Mouse (Mus musculus): ENCODE data around the gene Gbp8.
"Not testable (repeated sequence)": the region's sequence is repeated elsewhere in the genome, so short reads cannot be mapped to it uniquely, and the experiment has no call there.

Gbp8 gene

DNA sequence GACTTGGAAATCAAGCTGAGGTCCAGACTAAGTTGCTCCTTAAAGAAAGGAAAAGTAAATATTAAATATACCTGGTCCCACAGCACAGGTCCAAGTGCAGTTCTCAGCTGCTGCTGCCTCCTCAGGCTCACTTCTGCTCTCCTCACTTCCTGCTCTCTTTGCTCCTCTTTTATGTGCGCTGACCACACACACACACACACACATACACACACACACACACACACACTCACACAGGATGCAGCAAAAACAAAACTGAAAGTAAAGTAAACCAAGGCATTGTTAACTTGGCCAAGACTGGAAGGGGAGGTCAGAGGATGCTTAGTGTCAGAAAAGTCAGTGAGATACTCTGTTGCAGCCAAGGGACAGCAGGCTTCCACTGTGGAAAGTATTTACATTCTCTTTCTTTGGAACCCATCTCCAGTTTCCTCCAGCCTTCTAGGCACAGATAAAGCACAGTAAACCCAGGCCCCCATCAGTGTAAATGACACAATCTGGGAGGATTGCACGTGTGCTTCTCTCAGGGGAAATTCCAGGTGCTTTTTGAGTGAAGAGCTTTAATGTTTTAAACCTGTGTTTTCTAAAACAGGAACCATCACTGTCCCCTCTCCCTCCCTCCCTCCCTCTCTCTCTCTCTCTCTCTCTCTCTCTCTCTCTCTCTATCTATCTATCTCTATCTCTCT, at the start of gene Gbp8, which contains the start of the genes Gbp9 and Gbp4:
Gene Gbp8, minus strand, starts transcription at position 132 of the 680 bp plus-strand sequence.
Gene Gbp9, minus strand, starts transcription at position 131 of the 680 bp plus-strand sequence.
Gene Gbp4, minus strand, starts transcription at position 178 of the 680 bp plus-strand sequence.
- DNase-seq (ENCODE audit: low read depth, low spot score): peak; percentile 91

DNA sequence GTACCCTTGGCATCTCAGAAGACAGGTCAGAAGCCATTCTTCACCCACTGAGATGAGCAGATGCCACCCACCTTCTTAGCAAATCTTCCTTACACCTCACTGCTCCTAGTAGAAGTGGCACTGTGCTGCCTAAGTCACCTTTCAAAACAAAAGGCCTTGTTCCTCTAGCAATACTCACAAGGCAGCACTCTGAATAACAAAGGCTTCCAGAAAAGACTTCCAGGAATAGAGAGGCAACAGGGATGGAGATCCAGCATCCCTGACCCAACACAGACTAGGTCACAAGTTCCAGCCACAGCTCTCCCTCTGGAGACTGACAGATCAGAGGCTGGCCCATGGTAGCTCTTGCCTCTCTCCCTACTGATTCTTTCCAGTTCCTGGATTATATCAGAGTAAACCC, 42.1 kb upstream of the Gbp8 start:
- DNase-seq (ENCODE audit: low read depth, low spot score): no peak

DNA sequence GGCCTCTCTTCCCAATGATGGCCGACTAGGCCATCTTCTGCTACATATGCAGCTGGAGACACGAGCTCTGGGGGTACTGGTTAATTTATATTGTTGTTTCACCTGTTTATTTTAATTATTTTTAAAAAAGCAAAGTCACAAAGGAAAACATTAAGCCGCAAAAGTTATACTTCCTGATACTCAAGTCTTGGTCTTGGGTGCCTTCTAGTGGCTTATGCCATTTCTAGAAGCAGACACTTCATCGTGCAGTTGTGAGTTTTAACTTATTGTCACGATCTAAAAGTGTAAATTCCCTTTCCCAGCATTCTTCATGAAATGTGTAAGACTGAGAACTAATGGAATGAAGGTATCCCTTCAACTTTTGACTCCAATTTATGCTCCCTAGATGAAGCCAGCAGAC, 17.2 kb upstream of the Gbp8 start:
- DNase-seq (ENCODE audit: low read depth, low spot score): peak; percentile 16

DNA sequence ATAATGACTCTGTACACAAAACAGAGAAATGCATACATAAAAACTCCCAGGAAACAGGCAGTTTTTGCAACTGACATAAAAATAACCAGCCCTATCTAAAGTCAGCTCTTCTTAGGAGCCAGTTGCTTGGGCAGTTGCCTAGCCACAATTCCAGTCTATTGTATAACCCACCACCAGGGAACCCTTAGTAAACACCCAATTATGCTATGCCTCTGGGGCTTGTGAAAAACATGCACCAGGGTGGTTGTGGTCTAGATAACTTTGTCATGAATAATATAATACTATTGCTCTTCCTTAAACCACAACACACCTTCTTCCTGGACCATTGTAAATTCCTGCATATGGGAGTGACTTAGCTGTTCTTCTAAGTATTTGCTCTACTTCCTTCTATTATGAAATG, 14.7 kb upstream of the Gbp8 start:
- DNase-seq (ENCODE audit: low read depth, low spot score): no peak

DNA sequence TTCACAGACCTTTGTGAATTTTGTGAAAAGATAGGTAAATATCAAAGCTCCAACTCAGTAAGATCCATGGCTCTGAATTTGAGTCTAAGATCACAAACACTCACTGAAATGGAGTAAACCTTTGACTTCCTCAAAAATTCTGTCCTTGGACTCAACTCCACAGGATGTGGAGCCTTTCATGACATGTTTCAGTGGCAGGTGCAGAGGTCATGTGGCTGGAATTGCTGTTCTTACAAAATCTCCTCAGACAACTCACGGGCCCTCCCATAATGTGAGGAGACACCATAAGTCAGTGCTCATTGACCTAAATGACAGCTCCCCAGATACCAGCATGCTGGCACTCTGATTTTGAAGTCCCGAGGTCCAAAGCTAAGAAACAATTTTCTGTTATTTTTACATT, 8.7 kb upstream of the Gbp8 start:
- DNase-seq (ENCODE audit: low read depth, low spot score): not testable (repeated sequence)

DNA sequence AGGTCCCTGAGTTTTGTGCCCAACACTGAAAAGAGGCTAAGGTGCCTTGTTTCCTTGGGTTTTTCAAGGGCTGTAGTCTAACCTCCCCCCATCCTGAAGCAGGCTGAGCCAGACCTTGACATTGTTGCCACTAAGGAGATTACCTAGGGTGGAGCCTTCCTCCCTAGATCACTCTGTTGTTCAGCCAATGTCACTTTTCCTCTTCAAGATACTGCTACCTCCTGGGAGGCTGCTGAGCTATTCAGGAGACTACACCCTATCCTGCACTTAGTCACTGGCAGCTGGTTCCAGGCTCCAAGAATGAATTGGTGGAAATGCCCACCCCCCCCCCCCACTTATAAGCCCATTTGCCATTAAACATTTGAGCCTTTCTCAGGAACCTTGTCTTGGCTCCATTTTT, 7.1 kb upstream of the Gbp8 start:
- no peak for DNase-seq (ENCODE audit: low read depth, low spot score)

DNA sequence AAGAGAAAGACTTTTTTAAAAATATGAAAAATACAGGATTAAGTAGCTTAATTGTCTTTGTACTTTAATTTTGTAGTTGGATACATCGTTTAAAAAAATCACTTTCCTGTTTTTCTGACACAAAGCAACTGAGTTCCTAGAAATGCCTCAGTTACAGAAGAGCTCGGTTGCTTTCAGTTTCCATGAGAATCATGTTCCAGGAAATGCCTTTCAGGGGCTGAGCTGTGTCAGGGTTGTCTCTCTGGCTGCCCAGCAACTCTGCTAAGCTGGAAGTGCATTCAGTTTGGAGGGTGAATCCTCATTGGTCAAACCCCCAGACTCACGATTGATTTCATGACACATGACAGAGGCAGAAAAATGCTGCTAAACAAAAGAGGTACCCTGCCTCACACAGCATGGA, 6.4 kb upstream of the Gbp8 start:
- peak; percentile 63 for DNase-seq (ENCODE audit: low read depth, low spot score)

DNA sequence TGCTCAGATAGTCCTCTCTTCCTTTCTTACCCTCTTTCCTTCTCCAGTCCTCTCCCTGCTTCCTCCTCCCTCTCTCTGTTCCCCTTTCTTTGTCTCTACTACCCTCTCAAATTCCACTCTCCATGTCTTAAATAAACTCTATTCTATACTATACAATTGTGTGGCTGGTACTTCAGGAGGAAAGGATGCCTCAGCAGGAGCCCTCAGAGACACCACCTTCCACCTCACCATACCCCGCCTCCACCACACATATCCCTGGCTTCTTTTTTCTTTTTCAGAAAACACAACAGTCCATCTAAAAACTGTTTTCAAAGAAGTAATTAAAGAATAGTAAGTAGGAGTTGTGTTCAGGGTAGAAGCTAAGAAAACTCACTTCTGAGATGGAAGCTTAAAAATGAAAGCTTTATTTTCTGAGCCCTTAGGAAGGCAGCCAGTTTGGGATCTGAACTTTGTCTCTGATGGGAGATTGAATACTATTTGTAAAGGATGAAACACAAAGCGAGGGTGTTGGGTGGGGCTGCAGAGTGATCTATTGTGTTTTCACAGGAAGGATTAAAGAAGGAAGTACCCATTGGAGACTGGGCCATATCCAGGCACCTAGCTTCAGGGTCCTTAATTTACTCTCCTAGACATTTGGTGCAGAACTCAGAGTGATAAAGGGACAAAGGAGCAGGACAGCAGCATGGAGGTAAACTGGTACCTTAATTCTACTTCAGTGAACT, 910 bp upstream of the Gbp8 start:
- DNase-seq (ENCODE audit: low read depth, low spot score): not testable (repeated sequence)

DNA sequence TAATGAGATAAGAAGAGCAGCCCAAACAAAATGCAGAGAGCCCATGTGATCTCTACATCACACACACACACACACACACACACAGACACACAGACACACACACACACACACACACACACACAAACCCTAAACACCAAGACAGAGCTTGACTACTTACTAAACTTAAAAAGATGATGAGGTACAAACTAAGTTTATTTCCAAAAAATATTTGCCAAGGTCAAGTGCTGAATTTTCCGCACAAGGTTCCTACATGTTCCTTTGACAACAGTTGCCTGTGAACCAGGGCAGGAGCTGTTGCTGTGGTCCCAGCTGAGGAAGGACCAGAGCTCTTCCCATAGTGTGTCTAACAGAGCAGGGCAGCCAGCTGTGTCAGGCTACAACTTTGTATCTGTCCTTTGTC, 434 bp downstream of the Gbp8 start:
- DNase-seq (ENCODE audit: low read depth, low spot score): peak; percentile 54

DNA sequence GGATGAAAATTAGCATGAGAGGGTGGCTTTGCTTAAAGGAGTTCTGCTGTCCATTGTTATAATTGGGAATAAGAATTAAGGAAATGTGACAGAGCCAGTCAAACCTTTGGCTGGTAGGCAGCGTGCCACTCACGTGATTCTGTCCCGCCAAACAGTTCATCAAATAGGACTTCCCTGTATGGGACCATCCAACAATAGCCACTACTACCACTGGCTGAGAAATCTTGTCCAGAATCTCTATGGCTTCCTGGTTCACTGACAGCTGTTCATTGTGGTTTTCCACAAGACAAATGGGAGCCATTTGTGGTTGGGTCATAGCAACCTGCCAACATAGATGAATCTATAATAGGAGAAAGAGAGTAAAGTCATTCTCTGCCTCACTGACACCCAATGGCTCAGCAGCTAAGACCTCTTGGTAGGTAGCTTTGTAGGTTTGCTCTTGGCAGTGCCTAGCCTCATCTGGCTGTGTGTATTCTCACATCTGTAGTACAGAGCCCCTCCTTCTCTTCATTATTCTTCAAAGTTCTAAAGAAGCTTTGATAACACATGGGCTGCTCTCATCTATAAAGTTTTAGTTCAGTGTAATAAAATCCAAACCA, 2.5 kb downstream of the Gbp8 start:
- not testable (repeated sequence) for DNase-seq (ENCODE audit: low read depth, low spot score)

DNA sequence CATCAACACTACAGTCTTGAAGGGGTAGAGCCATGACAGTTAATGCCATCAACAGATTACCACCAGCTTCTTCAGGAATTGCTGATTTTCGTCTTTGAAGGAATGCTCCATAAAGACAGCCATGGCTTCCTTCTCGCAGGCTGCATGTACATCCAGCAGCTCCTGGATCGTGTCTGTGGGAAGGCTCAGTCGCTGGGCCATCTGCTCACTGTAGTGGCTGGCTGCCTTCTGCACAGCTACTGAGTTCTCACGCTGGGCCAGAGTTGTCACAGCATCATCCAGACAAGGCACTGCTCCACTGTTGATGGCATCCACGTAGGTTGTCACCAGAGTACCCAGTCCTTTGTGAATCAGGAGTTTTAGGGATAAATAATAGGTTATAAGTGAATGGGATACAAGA, 17.6 kb downstream of the Gbp8 start:
- not testable (repeated sequence) for DNase-seq (ENCODE audit: low read depth, low spot score)

DNA sequence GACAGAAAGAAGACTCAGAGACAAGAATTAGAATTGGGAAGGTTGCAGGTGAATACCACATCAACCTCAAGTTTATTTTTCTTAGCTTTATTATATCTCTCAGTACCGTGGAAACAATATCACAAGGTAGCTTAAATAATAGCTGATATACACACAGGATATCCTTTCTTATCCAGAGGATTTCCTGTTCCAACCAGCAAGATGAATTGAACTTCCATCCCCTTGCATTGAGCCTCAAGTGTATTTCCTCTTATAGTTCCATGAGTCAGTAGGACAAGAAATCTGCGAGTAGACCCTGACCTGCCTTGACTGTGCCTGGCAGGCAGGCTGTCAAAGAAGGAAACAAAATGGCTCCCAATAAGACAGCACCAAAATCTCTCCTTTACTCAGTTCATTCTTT, 23.6 kb downstream of the Gbp8 start:
- DNase-seq (ENCODE audit: low read depth, low spot score): peak; percentile 37

DNA sequence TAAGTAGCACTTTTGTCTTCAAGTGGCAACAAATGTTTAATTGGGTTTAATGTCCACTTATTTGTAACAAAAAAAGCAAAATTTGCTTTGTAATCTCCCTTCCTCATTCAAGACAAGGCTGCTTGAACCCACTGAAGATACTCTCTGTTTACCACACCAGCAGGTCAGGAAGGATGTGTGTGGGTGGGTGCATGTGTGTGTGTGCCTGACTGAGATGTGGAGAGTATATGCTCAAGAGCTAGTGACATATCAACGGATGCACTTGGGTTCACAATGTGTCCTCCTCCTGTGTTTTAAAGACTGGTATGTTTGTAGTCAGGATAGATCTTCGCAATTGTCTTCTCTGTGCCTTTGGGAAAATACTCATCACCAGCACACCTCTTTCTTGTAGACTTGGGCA, 24.6 kb downstream of the Gbp8 start:
- DNase-seq (ENCODE audit: low read depth, low spot score): peak; percentile 81

DNA sequence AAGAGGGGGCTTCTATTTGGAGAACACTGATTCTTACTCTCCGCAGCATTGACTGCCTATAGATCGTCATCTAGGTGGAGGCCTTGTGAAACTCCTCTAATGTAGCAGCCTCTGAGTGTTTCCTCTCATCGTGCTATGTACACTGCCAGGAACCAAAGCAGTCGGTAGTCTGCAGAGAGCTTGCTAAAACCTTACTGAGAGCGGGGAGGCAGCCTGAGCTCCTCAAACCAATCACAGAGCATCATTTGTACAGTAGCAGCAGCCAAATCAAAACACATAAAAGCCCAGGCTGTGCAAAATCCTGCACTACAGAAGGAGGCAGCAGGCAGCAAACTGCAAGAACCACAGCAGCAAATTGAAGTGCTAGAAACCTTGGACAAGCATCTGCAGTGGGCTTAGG, 25.7 kb downstream of the Gbp8 start:
- DNase-seq (ENCODE audit: low read depth, low spot score): peak; percentile 65

DNA sequence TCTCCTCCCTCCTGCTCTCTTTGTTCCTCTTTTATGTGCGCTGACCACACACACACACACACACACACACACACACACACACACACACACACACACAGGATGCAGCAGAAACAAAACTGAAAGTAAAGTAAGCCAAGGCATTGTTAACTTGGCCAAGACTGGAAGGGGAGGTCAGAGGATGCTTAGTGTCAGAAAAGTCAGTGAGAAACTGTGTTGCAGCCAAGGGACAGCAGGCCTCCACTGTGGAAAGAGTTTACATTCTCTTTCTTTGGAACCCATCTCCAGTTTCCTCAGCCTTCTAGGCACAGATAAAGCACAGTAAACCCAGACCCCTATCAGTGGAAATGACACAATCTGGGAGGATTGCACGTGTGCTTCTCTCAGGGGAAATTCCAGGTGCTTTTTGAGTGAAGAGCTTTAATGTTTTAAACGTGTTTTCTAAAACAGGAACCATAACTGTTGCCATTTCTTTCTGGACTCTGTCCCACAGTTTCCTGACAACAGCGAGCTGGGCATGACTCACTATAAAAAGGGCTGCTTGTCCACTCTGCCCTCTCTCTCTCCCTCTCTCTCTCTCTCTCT, 29.0 kb downstream of the Gbp8 start:
- peak; percentile 86 for DNase-seq (ENCODE audit: low read depth, low spot score)

DNA sequence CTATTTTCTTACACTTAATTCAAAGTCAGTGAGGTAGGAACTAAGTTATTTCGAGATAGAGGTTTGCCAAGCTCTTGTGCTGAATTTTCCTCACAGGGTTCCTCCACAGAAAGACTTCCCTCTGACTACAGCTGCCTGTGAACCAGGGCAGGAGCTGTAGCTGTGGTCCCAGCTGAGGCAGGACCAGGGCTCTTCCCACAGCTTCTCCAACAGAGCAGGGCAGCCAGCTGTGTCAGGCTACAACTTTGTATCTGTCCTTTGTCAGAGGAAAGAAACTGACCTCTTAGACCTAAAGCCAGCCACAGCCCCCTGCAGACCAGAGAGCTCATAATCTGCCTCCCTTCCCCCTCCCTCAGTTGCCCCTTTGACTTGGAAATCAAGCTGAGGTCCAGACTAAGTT, 29.6 kb downstream of the Gbp8 start:
- DNase-seq (ENCODE audit: low read depth, low spot score): peak; percentile 17

DNA sequence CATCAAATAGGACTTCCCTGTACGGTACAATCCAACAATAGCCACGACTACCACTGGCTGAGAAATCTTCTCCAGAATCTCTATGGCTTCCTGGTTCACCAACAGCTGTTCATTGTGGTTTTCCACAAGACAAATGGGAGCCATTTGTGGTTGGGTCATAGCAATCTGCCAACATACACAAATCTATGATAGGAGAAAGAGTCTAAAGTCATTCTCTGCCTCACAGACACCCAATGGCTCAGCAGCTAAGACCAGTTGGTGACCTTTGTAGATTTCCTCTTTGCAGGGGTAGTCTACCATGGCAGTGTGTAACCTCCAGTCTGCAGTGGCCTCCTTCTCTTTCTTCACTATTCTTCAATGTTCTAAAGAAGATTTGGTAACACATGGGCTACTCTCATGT, 33.7 kb downstream of the Gbp8 start:
- not testable (repeated sequence) for DNase-seq (ENCODE audit: low read depth, low spot score)

DNA sequence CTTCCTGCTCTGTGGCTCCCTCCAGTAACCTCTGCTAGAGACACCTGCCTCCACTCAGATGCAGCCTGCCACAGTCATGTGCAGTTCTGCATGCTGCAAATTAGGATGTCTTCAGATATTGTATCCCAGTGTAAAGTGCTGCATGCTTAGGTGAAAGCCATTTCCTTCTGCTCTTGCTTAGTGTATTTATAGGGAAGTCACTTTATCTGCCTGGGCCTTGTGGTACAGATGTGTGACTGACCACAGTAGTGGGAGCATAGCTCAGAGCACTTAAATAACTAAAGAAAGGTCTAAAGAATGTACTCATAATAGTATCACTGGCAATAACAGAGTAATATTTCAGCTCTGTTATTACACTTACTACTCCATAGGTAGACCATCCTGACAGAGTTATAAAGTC, 57.4 kb downstream of the Gbp8 start:
- DNase-seq (ENCODE audit: low read depth, low spot score): no peak

DNA sequence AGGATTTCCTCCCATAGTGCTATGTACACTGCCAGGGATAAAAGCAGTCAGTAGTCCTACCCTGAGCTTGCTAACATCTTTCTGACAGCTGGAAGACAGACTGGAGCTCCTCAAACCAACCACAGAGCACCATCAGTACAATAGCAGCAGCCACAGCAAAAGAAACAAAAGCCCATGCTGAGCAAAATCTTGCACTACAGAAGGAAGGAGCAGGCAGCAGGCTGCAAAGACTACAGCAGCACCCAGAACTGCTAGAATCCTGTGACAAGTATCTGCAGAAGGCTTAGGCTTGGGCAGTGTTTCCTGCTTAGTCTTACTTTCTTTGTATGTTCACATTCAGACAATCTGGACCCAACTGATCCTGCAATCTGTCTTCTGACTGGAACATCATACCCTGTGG, 71.0 kb downstream of the Gbp8 start:
- peak; percentile 33 for DNase-seq (ENCODE audit: low read depth, low spot score)

DNA sequence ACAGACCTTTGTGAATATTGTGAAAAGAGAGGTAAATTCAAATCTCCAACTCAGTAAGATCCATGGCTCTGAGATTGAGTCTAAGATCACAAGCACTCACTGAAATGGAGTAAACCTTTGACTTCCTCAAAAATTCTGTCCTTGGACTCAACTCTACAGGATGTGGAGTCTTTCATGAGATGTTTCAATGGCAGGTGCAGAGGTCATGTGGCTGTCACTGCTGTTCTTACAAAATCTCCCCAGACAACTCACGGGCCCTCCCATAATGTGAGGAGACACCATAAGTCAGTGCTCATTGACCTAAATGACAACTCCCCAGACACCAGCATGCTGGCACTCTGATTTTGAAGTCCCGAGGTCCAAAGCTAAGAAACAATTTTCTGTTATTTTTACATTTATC, 74.9 kb downstream of the Gbp8 start:
- DNase-seq (ENCODE audit: low read depth, low spot score): not testable (repeated sequence)

DNA sequence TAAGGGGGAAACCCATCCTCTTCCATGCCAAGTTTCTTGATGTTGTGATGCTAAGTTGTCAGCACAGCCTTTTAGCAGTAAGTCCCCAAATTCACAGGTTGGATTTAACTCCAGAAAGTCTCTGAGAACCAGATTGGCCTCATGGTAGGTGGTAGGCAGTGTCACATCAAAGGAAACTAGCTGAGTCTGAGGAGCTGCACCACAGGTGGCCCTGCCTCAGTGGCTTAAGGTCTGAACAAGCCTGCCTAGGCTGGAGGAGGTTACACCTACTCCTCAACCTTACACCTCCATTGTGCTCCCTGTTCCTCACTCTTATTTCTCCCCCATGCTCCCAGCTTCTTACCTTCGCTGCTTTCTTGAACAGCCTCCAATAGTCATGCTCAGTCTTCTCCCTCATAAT, 76.0 kb downstream of the Gbp8 start:
- DNase-seq (ENCODE audit: low read depth, low spot score): no peak

DNA sequence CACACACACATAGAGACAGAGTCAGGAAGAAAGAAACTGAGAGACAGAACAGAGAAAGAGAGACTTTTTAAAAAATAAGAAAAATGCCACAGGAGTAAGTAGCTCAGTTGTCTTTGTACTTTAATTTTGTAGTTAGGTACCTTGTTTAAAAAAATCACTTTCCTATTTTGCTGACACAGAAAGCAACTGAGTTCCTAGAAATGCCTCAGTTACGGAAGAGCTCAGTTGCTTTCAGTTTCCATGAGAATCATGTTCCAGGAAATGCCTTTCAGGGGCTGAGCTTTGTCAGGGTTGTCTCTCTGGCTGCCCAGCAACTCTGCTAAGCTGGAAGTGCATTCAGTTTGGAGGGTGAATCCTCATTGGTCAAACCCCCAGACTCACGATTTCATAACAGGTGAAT, 76.9 kb downstream of the Gbp8 start:
- DNase-seq (ENCODE audit: low read depth, low spot score): peak; percentile 62

Measured in CD4-positive helper T cell, adult 2 months (primary cell).